Mouse (Mus musculus) forebrain, embryonic 13.5 days (tissue): Measurements from ENCODE around the gene C2cd4d. TPM values are rescaled to one million over a fixed set of nuclear protein-coding genes. Genes with fewer than 3 reads are reported as not detected.

Experiments used
- ATAC-seq: fragments of 200-750 bp; cut with Nextera tagmentation; 2 replicates; pipeline ENCODE4 v1.8.0; 2017
- H3K27ac ChIP-seq: fragments of 300-500 bp; sonication (generic); 2 replicates; pipeline ENCODE4 v1.5.1; 2015; ENCODE audit warnings: inconsistent platforms, mild to moderate bottlenecking, moderate library complexity
- H3K27me3 ChIP-seq: fragments of 300-500 bp; sonication (generic); 2 replicates; pipeline ENCODE4 v1.6.1; 2015; ENCODE audit warnings: mild to moderate bottlenecking, inconsistent platforms
- H3K36me3 ChIP-seq: fragments of 300-500 bp; sonication (generic); 2 replicates; pipeline ENCODE4 v1.6.1; 2015; ENCODE audit warnings: mild to moderate bottlenecking, inconsistent platforms; ENCODE audit not compliant: poor library complexity, severe bottlenecking
- H3K4me1 ChIP-seq: fragments of 300-500 bp; sonication (generic); 2 replicates; pipeline ENCODE4 v1.6.1; 2015; ENCODE audit warnings: inconsistent platforms
- H3K4me2 ChIP-seq: fragments of 300-500 bp; sonication (generic); 2 replicates; pipeline ENCODE4 v1.6.1; 2015; ENCODE audit warnings: inconsistent platforms, mild to moderate bottlenecking, moderate library complexity
- H3K4me3 ChIP-seq: fragments of 300-500 bp; sonication (generic); 2 replicates; pipeline ENCODE4 v1.5.1; 2015; ENCODE audit warnings: mild to moderate bottlenecking, inconsistent platforms
- H3K9ac ChIP-seq: fragments of 300-500 bp; sonication (generic); 2 replicates; pipeline ENCODE4 v1.6.1; 2015; ENCODE audit warnings: mild to moderate bottlenecking, inconsistent platforms
- H3K9me3 ChIP-seq: fragments of 300-500 bp; sonication (generic); replicated peaks from 2 replicates; pipeline ENCODE4 v1.6.1; 2016; ENCODE audit warnings: inconsistent platforms
- WGBS: fragments of 180-500 bp; shearing (Covaris S2); methylation state at CpG from one replicate; pipeline ENCODE4 v1.1.7; 2015; 5-methylcytosine and 5-hydroxymethylcytosine counted together
- polyA plus RNA-seq: library from polyadenylated mRNA; unstranded; fragments of >200 nt; fragmentation: Nextera tagmentation; extraction: Ambion mirVana; gene quantifications from 2 replicates; pipeline ENCODE4 v1.2.1, GENCODE M21; 2015

The C2cd4d gene
- polyA plus RNA-seq, 1 experiment from 2014 or later: 0.87 TPM

- no peak for ATAC-seq
- no peaks in the 10 kb centered on the region for H3K9me3 ChIP-seq
- WGBS: 89% methylated on average over 4 of the region's 4 CpGs
These were observed 34.6 kb downstream of the C2cd4d start for GRCm38 (mm10) chr3:94396851-94397250.

GRCm38 (mm10) chr3:94398217-94398616 lies 36.0 kb downstream of the C2cd4d start, which contains the start of gene Lingo4:
Gene Lingo4 (plus strand): TSS chr3:94398517.
- Histone ChIP-seq H3K36me3 (no peaks in the 10 kb centered on the region), H3K4me2 (peak within 1 kb of the TSS; percentile 65), H3K4me3 (peak within 1 kb of the TSS; percentile 37), H3K4me1 (peaks cover 21% of the 10 kb centered on the region), H3K9me3 (no peaks in the 10 kb centered on the region), H3K9ac (peak within 1 kb of the TSS; percentile 71), H3K27ac (no peak within 1 kb of the TSS), H3K27me3 (peaks cover 18% of the 10 kb centered on the region)
- ATAC-seq: no peak
- 75% methylated on average over 6 of the region's 6 CpGs for WGBS

More at GRCm38 (mm10) chr3:94396851-94397250, 34.6 kb downstream of the C2cd4d start:
- H3K4me3 ChIP-seq: no peak overlapping the region
- H3K27ac ChIP-seq: no peak overlapping the region
- H3K4me1 ChIP-seq: peaks cover 21% of the 10 kb centered on the region
- H3K4me2 ChIP-seq: no peak overlapping the region
- H3K27me3 ChIP-seq: peaks cover 18% of the 10 kb centered on the region
- H3K36me3 ChIP-seq: no peaks in the 10 kb centered on the region
- H3K9ac ChIP-seq: no peak overlapping the region

GRCm38 (mm10) chr3:94398943-94399481 lies 36.8 kb downstream of the C2cd4d start:
- Histone ChIP-seq H3K4me3 (peak overlapping the region; percentile 37), H3K9ac (peak overlapping the region; percentile 71), H3K27ac (no peak overlapping the region), H3K9me3 (no peaks in the 10 kb centered on the region), H3K27me3 (peaks cover 18% of the 10 kb centered on the region), H3K4me2 (peak overlapping the region; percentile 65), H3K36me3 (no peaks in the 10 kb centered on the region), H3K4me1 (peaks cover 26% of the 10 kb centered on the region)
- peak; percentile 85 for ATAC-seq
- WGBS: 2% methylated on average over 20 of the region's 20 CpGs

GRCm38 (mm10) chr3:94399663-94400310 lies 37.5 kb downstream of the C2cd4d start:
- peak overlapping the region; percentile 71 for H3K9ac ChIP-seq
- no peak overlapping the region for H3K27ac ChIP-seq
- peak overlapping the region; percentile 37 for H3K4me3 ChIP-seq
- H3K4me2 ChIP-seq: peak overlapping the region; percentile 65
- H3K9me3 ChIP-seq: no peaks in the 10 kb centered on the region
- ATAC-seq: peak; percentile 5; the same call in 1 of the 2 replicates
- peaks cover 18% of the 10 kb centered on the region for H3K27me3 ChIP-seq
- WGBS: 10% methylated on average over 5 of the region's 5 CpGs
- H3K36me3 ChIP-seq: no peaks in the 10 kb centered on the region
- peaks cover 34% of the 10 kb centered on the region for H3K4me1 ChIP-seq

GRCm38 (mm10) chr3:94402451-94402850 lies 40.2 kb downstream of the C2cd4d start:
- H3K9me3 ChIP-seq: no peaks in the 10 kb centered on the region
- H3K4me1 ChIP-seq: peaks cover 35% of the 10 kb centered on the region
- H3K4me3 ChIP-seq: no peak overlapping the region
- no peak overlapping the region for H3K27ac ChIP-seq
- peaks cover 9% of the 10 kb centered on the region for H3K27me3 ChIP-seq
- H3K9ac ChIP-seq: no peak overlapping the region
- no peak for ATAC-seq
- WGBS: 78% methylated on average over 8 of the region's 8 CpGs
- no peaks in the 10 kb centered on the region for H3K36me3 ChIP-seq
- H3K4me2 ChIP-seq: no peak overlapping the region

- Histone ChIP-seq H3K4me1 (peaks cover 24% of the 10 kb centered on the region), H3K4me2 (no peak overlapping the region), H3K9me3 (no peaks in the 10 kb centered on the region), H3K9ac (peak overlapping the region; percentile 41), H3K36me3 (no peaks in the 10 kb centered on the region), H3K4me3 (no peak overlapping the region), H3K27me3 (0 out of 2 replicates have a peak, but pooled peaks cover 3% of the 10 kb centered on the region), H3K27ac (peak overlapping the region; percentile 62; the same call in 1 of the 2 replicates)
- WGBS: 21% methylated on average over 7 of the region's 7 CpGs
- peak; percentile 73 for ATAC-seq
These were observed 42.3 kb downstream of the C2cd4d start for GRCm38 (mm10) chr3:94404366-94405054.

GRCm38 (mm10) chr3:94405561-94405960 lies 43.3 kb downstream of the C2cd4d start:
- Histone ChIP-seq H3K4me3 (no peak overlapping the region), H3K9me3 (no peaks in the 10 kb centered on the region), H3K4me2 (no peak overlapping the region), H3K9ac (no peak overlapping the region), H3K27ac (no peak overlapping the region), H3K4me1 (peaks cover 14% of the 10 kb centered on the region), H3K36me3 (no peaks in the 10 kb centered on the region), H3K27me3 (no peaks in the 10 kb centered on the region)
- ATAC-seq: no peak
- WGBS: 72% methylated on average over 4 of the region's 4 CpGs

- H3K36me3 ChIP-seq: no peaks in the 10 kb centered on the region
- 4% methylated on average over 25 of the region's 25 CpGs for WGBS
- no peaks in the 10 kb centered on the region for H3K9me3 ChIP-seq
- ATAC-seq: peak; percentile 63
- peak overlapping the region; percentile 77 for H3K9ac ChIP-seq
- H3K4me1 ChIP-seq: peaks cover 18% of the 10 kb centered on the region
- peak overlapping the region; percentile 60 for H3K4me3 ChIP-seq
- peak overlapping the region; percentile 80 for H3K27ac ChIP-seq
- H3K4me2 ChIP-seq: peak overlapping the region; percentile 87
- no peaks in the 10 kb centered on the region for H3K27me3 ChIP-seq
These were observed 50.3 kb downstream of the C2cd4d start for GRCm38 (mm10) chr3:94412530-94412929.

- Histone ChIP-seq H3K4me2 (peak within 1 kb of the TSS; percentile 87), H3K27me3 (no peaks in the 10 kb centered on the region), H3K27ac (peak within 1 kb of the TSS; percentile 80), H3K9me3 (no peaks in the 10 kb centered on the region), H3K9ac (peak within 1 kb of the TSS; percentile 79), H3K36me3 (no peaks in the 10 kb centered on the region), H3K4me1 (peaks cover 18% of the 10 kb centered on the region), H3K4me3 (peak within 1 kb of the TSS; percentile 60)
- WGBS: 7% methylated on average over 52 of the region's 52 CpGs
- peak; percentile 98 for ATAC-seq
These were observed 50.9 kb downstream of the C2cd4d start, which contains the start of gene Tdrkh for GRCm38 (mm10) chr3:94413031-94413679. Gene Tdrkh (plus strand): TSS chr3:94413273.
